Mouse (Mus musculus) forebrain, postnatal 0 days (tissue): ENCODE measurements around the gene Yap1. TPM values are rescaled to one million over a fixed set of nuclear protein-coding genes. Genes with fewer than 3 reads are reported as not detected.

Source experiments
- ATAC-seq: fragments of 200-750 bp; cut with Nextera tagmentation; 2 replicates; pipeline ENCODE4 v1.8.0; 2017; ENCODE audit warnings: mild to moderate bottlenecking, moderate library complexity
- DNase-seq: peaks from one replicate; pipeline ENCODE4 v3.0.0-alpha.2; 2015
- H3K27ac ChIP-seq: fragments of 300-500 bp; sonication (generic); 2 replicates; pipeline ENCODE4 v1.5.1; 2014; ENCODE audit warnings: low read depth, mild to moderate bottlenecking, antibody characterized with exemption, low read length, moderate library complexity, mixed read lengths
- H3K27me3 ChIP-seq: fragments of 300-500 bp; sonication (generic); 2 replicates; pipeline ENCODE4 v1.6.1; 2014; ENCODE audit warnings: mild to moderate bottlenecking, low read length, mixed read lengths; ENCODE audit not compliant: insufficient read depth
- H3K36me3 ChIP-seq: fragments of 300-500 bp; sonication (generic); 2 replicates; pipeline ENCODE4 v1.6.1; 2014; ENCODE audit warnings: mild to moderate bottlenecking, moderate library complexity; ENCODE audit not compliant: insufficient read depth
- H3K4me1 ChIP-seq: fragments of 300-500 bp; sonication (generic); 2 replicates; pipeline ENCODE4 v1.6.1; 2014; ENCODE audit warnings: antibody characterized with exemption; ENCODE audit not compliant: insufficient read depth
- H3K4me2 ChIP-seq: fragments of 300-500 bp; sonication (generic); 2 replicates; pipeline ENCODE4 v1.6.1; 2014; ENCODE audit warnings: low read depth, mild to moderate bottlenecking, moderate library complexity
- H3K4me3 ChIP-seq: fragments of 300-500 bp; sonication (generic); 2 replicates; pipeline ENCODE4 v1.5.1; 2014; ENCODE audit warnings: low read depth, low read length, mixed read lengths
- H3K9ac ChIP-seq: fragments of 300-500 bp; sonication (generic); 2 replicates; pipeline ENCODE4 v1.6.1; 2014; ENCODE audit warnings: mild to moderate bottlenecking
- H3K9me3 ChIP-seq: fragments of 300-500 bp; sonication (generic); 2 replicates; pipeline ENCODE4 v1.6.1; 2016; ENCODE audit warnings: low read length
- CTCF ChIP-seq: sonication (generic); IDR thresholded peaks from 2 replicates; pipeline ENCODE4 v1.5.1; 2016; ENCODE audit warnings: antibody characterized with exemption, control low read depth, low read depth
- WGBS: fragments of 180-500 bp; shearing (Covaris S2); extraction: QIAGEN DNeasy Blood & Tissue Kit; methylation state at CpG from one replicate; pipeline ENCODE4 v1.1.7; 2014; 5-methylcytosine and 5-hydroxymethylcytosine counted together
- polyA plus RNA-seq: library from polyadenylated mRNA; unstranded; fragments of >200 nt; fragmentation: Nextera tagmentation; extraction: Ambion mirVana; gene quantifications from 2 replicates; pipeline ENCODE4 v1.2.1, GENCODE M21; 2015
- total RNA-seq: library from RNA; depleted of rRNA; stranded (reverse); fragments of >200 nt; gene quantifications from 2 replicates; pipeline ENCODE4 v1.2.3, GENCODE M21; 2014

The Yap1 gene
- total and polyA plus RNA-seq, 2 experiments from 2014 or later: 4.7 to 14.5 TPM

GRCm38 (mm10) chr9:7960382-7960781 is 44.0 kb downstream of the Yap1 start:
- Histone ChIP-seq H3K9ac (no peak overlapping the region), H3K4me1 (peaks cover 19% of the 10 kb centered on the region), H3K9me3 (no peaks in the 10 kb centered on the region), H3K27ac (peak overlapping the region; percentile 21; the same call in 1 of the 2 replicates), H3K4me2 (no peak overlapping the region), H3K36me3 (no peaks in the 10 kb centered on the region), H3K4me3 (no peak overlapping the region), H3K27me3 (no peaks in the 10 kb centered on the region)
- ATAC-seq (peak; percentile 73), DNase-seq (peak; percentile 64)
- TF ChIP-seq CTCF: no peak
- WGBS: 51% methylated on average over 9 of the region's 9 CpGs

GRCm38 (mm10) chr9:7959301-7959700 is 45.1 kb downstream of the Yap1 start:
- H3K27ac ChIP-seq: no peak overlapping the region
- DNase-seq (no peak), ATAC-seq (no peak)
- H3K9me3 ChIP-seq: no peaks in the 10 kb centered on the region
- no peaks in the 10 kb centered on the region for H3K36me3 ChIP-seq
- peaks cover 19% of the 10 kb centered on the region for H3K4me1 ChIP-seq
- WGBS: 83% methylated on average over 2 of the region's 2 CpGs
- TF ChIP-seq CTCF: no peak
- no peak overlapping the region for H3K4me2 ChIP-seq
- no peak overlapping the region for H3K4me3 ChIP-seq
- no peaks in the 10 kb centered on the region for H3K27me3 ChIP-seq
- no peak overlapping the region for H3K9ac ChIP-seq

- Histone ChIP-seq H3K4me3 (no peak overlapping the region), H3K9ac (no peak overlapping the region), H3K36me3 (no peaks in the 10 kb centered on the region), H3K9me3 (no peaks in the 10 kb centered on the region), H3K27ac (no peak overlapping the region), H3K4me2 (no peak overlapping the region), H3K4me1 (peaks cover 19% of the 10 kb centered on the region), H3K27me3 (no peaks in the 10 kb centered on the region)
- no peak for ATAC-seq
- WGBS: 58% methylated on average over 7 of the region's 7 CpGs
- TF ChIP-seq CTCF: no peak
- no peak for DNase-seq
These were observed 46.3 kb downstream of the Yap1 start for GRCm38 (mm10) chr9:7958025-7958593.

- peak; percentile 13 for DNase-seq
- no peak overlapping the region for H3K4me3 ChIP-seq
- peak; percentile 21; the same call in 1 of the 2 replicates for ATAC-seq
These were observed 47.0 kb downstream of the Yap1 start for GRCm38 (mm10) chr9:7957407-7957806.

DNA sequence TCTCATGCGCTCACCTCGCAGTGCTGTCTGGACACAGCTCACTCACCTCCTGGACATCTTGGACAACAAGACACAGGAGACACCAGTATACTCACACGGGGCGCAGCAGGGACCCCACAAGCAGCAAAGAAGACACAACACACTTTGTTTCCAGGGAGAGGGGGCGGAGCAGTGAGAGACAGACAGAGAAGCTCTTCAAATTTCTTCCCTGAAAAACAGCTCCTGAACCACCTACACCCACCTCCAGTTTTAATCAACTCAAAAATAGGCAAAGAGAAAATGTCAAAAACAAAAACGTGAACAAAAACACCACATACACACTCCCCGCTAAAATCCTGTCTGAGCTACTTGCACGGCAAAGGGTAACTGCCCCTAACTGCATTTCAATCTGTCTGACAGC is 48.0 kb downstream of the Yap1 start:
- DNase-seq: no peak
- no peak overlapping the region for H3K9ac ChIP-seq
- no peaks in the 10 kb centered on the region for H3K9me3 ChIP-seq
- WGBS: 85% methylated on average over 8 of the region's 8 CpGs
- ATAC-seq: no peak
- TF ChIP-seq CTCF: no peak
- H3K4me3 ChIP-seq: no peak overlapping the region
- H3K27me3 ChIP-seq: no peaks in the 10 kb centered on the region
- H3K4me2 ChIP-seq: no peak overlapping the region
- no peak overlapping the region for H3K27ac ChIP-seq
- peaks cover 15% of the 10 kb centered on the region for H3K4me1 ChIP-seq
- no peaks in the 10 kb centered on the region for H3K36me3 ChIP-seq

More at GRCm38 (mm10) chr9:7957407-7957806, 47.0 kb downstream of the Yap1 start:
- Histone ChIP-seq H3K9me3 (no peaks in the 10 kb centered on the region), H3K4me2 (no peak overlapping the region), H3K36me3 (no peaks in the 10 kb centered on the region), H3K4me1 (peaks cover 19% of the 10 kb centered on the region), H3K27ac (0 out of 2 replicates have a peak overlapping the region, but pooled peaks have one; percentile 40), H3K27me3 (no peaks in the 10 kb centered on the region), H3K9ac (no peak overlapping the region)
- no peak for TF ChIP-seq CTCF
- 45% methylated on average over 2 of the region's 2 CpGs for WGBS

DNA sequence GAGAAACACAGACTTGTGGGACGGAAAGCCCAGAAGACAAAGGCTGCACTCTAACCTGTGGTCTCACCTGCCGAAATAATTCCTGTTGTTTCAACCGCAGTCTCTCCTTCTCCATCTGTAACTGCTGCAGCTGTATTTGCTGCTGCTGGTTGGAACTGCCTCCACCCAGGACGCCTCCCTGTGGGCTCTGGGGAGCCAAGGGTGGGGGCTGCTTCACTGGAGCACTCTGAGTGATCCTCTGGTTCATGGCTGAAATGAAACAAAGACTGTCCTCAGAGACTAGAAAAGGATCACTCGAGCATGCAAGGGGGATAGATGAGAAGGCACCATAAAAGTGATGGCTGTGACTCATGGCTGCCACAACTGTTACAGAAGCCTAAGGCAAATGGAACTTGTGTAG is 51.5 kb downstream of the Yap1 start:
- WGBS: 77% methylated on average over 5 of the region's 5 CpGs
- no peak for ATAC-seq
- DNase-seq: no peak
- H3K36me3 ChIP-seq: no peaks in the 10 kb centered on the region
- H3K4me3 ChIP-seq: no peak overlapping the region
- no peak overlapping the region for H3K27ac ChIP-seq
- no peak overlapping the region for H3K9ac ChIP-seq
- no peaks in the 10 kb centered on the region for H3K9me3 ChIP-seq
- peaks cover 5% of the 10 kb centered on the region; the same call in 1 of the 2 replicates for H3K4me1 ChIP-seq
- H3K27me3 ChIP-seq: no peaks in the 10 kb centered on the region
- no peak for TF ChIP-seq CTCF
- H3K4me2 ChIP-seq: no peak overlapping the region

GRCm38 (mm10) chr9:7950211-7950644 is 54.2 kb downstream of the Yap1 start:
- Histone ChIP-seq H3K9ac (no peak overlapping the region), H3K4me2 (no peak overlapping the region), H3K4me1 (no peaks in the 10 kb centered on the region), H3K27ac (no peak overlapping the region), H3K27me3 (no peaks in the 10 kb centered on the region), H3K4me3 (no peak overlapping the region), H3K9me3 (no peaks in the 10 kb centered on the region), H3K36me3 (no peaks in the 10 kb centered on the region)
- DNase-seq (no peak), ATAC-seq (no peak)
- WGBS: 66% methylated on average over 7 of the region's 7 CpGs
- TF ChIP-seq CTCF: no peak
